Mouse (Mus musculus) thymus, postnatal 10 days (tissue): ENCODE measurements around the gene Gm11938.
"Not testable (repeated sequence)": the region's sequence is repeated elsewhere in the genome, so short reads cannot be mapped to it uniquely, and the experiment has no call there.

Experiments
- DNase-seq, 2 experiments: peaks; one replicate each; pipeline ENCODE4 v3.0.0; 2021; ENCODE audit warnings: low spot score in 2 of 2

Gm11938 gene

GRCm38 (mm10) chr11:99603208-99603607 lies at the start of gene Gm11938:
Gene Gm11938 (minus strand): TSS chr11:99603308.
- DNase-seq: not testable (repeated sequence)

GRCm38 (mm10) chr11:99650136-99650535 lies 47.0 kb upstream of the Gm11938 start, which contains the start of gene Gm11555:
Gene Gm11555 (minus strand): TSS chr11:99650236.
- no peak for DNase-seq

- DNase-seq: no peak
Observed at GRCm38 (mm10) chr11:99646444-99646843, 43.3 kb upstream of the Gm11938 start.

- no peak for DNase-seq
Observed at GRCm38 (mm10) chr11:99644351-99644750, 41.2 kb upstream of the Gm11938 start.

- DNase-seq: not testable (repeated sequence)
Observed at GRCm38 (mm10) chr11:99643635-99644139, 40.6 kb upstream of the Gm11938 start, which contains the start of gene Krtap4-7. Gene Krtap4-7 (minus strand): TSS chr11:99644089.

- no peak for DNase-seq
Observed at GRCm38 (mm10) chr11:99640926-99641325, 37.8 kb upstream of the Gm11938 start.

GRCm38 (mm10) chr11:99637086-99637485 lies 34.0 kb upstream of the Gm11938 start:
- no peak for DNase-seq

- DNase-seq: no peak
Observed at GRCm38 (mm10) chr11:99634653-99635134, 31.6 kb upstream of the Gm11938 start, which contains the start of gene Krtap4-2. Gene Krtap4-2 (minus strand): TSS chr11:99635084.

- no peak for DNase-seq
Observed at GRCm38 (mm10) chr11:99633293-99633692, 30.2 kb upstream of the Gm11938 start.

- DNase-seq: no peak
Observed at GRCm38 (mm10) chr11:99630890-99631289, 27.8 kb upstream of the Gm11938 start.

- no peak for DNase-seq
Observed at GRCm38 (mm10) chr11:99628138-99628537, 25.0 kb upstream of the Gm11938 start, which contains the start of gene Krtap4-1. Gene Krtap4-1 (minus strand): TSS chr11:99628238.

GRCm38 (mm10) chr11:99620335-99620734 lies 17.2 kb upstream of the Gm11938 start, which contains the start of gene Gm11562:
Gene Gm11562 (minus strand): TSS chr11:99620435.
- no peak for DNase-seq

GRCm38 (mm10) chr11:99614796-99615363 lies 11.8 kb upstream of the Gm11938 start, which contains the start of gene Krtap2-4:
Gene Krtap2-4 (minus strand): TSS chr11:99614846.
- no peak for DNase-seq

- not testable (repeated sequence) for DNase-seq
Observed at GRCm38 (mm10) chr11:99610089-99610488, 7.0 kb upstream of the Gm11938 start, which contains the start of gene Gm11937. Gene Gm11937 (minus strand): TSS chr11:99610189.

- no peak for DNase-seq
Observed at GRCm38 (mm10) chr11:99609126-99609525, 6.0 kb upstream of the Gm11938 start.

- not testable (repeated sequence) for DNase-seq
Observed at GRCm38 (mm10) chr11:99597742-99598141, 5.4 kb downstream of the Gm11938 start, which contains the start of gene Krtap9-3. Gene Krtap9-3 (minus strand): TSS chr11:99598105.

- DNase-seq: no peak
Observed at GRCm38 (mm10) chr11:99590981-99591380, 12.1 kb downstream of the Gm11938 start, which contains the start of gene Krtap1-3. Gene Krtap1-3 (minus strand): TSS chr11:99591339.

- no peak for DNase-seq
Observed at GRCm38 (mm10) chr11:99585096-99585495, 18.0 kb downstream of the Gm11938 start.

GRCm38 (mm10) chr11:99583245-99583704 lies 19.8 kb downstream of the Gm11938 start, which contains the start of gene Krtap1-4:
Gene Krtap1-4 (minus strand): TSS chr11:99583654.
- no peak for DNase-seq

- DNase-seq: no peak
Observed at GRCm38 (mm10) chr11:99581564-99581963, 21.5 kb downstream of the Gm11938 start.

- DNase-seq: no peak
Observed at GRCm38 (mm10) chr11:99581051-99581450, 22.1 kb downstream of the Gm11938 start.

- DNase-seq: no peak
Observed at GRCm38 (mm10) chr11:99580636-99581035, 22.5 kb downstream of the Gm11938 start, which contains the start of gene Krtap1-5. Gene Krtap1-5 (minus strand): TSS chr11:99581016.
